Mouse (Mus musculus) common myeloid progenitor, adult 5-6 weeks (primary cell): Measurements from ENCODE around the gene Unk. TPM values are rescaled to one million over a fixed set of nuclear protein-coding genes. Genes with fewer than 3 reads are reported as not detected.
A peak's percentile ranks its signal among the peaks of the same experiment; 100 is the strongest.

ENCODE experiments used
- ATAC-seq: replicated peaks from 2 replicates; pipeline ENCODE4 v1.8.0; 2016; ENCODE audit warnings: low read depth, mild to moderate bottlenecking, moderate TSS enrichment, inconsistent platforms; ENCODE audit not compliant: poor library complexity, severe bottlenecking
- total RNA-seq: library from RNA; stranded (forward); fragments of 200-1000, 187-1606 nt; gene quantifications from 2 replicates; pipeline ENCODE4 v1.2.3, GENCODE M21; 2017

The Unk gene
- total RNA-seq, 1 experiment from 2014 or later = 28.5 TPM

GRCm38 (mm10) chr11:116102472-116102871 is 72.3 kb downstream of the Unk start:
- ATAC-seq = no peak

DNA sequence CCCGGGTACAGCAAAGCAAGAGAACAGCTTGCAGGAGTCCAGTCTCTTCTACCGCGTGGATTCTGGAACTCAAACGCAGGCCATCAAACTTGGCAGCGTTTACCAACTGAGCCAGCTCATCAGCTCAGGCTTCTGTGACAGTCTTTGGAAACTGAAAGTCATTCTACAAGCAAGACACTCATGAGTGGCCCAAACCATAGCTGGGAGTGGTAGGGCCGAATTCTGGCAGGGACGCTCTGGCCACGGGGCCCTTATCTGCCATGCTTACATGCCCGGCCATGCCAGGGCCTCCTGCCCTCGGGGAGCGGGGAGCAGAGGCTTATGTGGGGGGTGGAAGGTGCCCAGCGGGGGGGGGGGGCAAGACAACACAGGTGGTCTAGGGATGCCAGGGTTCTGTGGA is 73.5 kb downstream of the Unk start:
- ATAC-seq = no peak

- ATAC-seq = peak; percentile 24; the same call in 1 of the 2 replicates
Measured at GRCm38 (mm10) chr11:116104006-116104646, 74.0 kb downstream of the Unk start.

DNA sequence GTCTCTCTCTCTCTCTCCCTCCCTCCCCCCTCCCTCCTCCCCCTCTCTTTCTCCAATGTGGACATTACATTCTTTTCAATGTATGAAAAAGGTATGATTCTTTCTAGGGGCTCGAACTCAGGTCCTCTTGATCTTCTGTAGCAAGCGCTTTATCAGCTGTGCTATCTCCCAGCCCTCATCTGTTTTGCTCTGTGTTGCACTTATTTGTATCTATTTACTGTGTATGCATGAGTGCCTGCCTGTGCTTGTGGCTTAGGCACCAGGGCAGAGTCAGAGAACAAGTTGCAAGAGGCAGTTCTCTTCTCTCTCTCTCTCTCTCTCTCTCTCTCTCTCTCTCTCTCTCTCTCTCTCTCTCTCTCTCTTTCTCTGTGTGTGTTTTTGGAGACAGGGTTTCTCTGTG is 74.9 kb downstream of the Unk start:
- no peak for ATAC-seq

DNA sequence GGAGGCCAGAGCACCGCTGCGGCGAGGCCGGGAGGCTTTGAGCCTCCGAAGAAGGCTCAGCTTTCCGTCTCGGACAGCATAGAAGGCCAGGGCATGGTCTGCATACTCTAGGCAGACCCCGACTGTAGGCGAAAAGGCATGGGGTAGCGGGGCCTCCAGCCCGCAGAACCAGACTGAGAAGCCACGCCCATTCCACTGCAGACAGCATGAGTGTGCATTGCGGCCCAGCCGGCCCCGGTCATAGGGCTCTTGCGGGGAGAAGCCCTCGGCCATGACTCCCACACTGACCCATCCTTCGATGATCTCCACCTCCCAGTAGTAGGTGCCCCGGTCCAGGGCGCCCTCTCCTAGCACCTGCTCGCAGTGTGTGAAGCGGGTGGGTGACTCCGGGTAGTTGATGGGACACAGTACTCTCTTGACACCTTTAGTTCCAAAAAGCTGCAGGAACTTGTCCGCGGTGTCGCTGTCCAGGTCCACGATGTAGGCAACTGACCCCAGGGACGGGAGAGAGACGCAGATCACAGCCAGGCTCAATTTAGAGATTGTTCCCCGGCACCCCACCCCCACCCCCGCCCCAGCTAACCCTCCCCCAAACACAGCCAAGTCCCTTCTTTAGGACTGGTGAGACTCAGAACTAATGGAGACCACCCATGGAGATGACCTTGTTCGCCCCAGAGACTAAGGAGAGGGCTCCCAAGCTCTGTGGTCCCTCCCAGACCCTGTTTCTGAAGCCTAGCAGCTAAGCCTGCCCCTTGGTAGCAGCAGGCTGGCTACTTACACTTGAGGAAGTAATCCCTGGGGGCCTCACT is 76.2 kb downstream of the Unk start:
- no peak for ATAC-seq

DNA sequence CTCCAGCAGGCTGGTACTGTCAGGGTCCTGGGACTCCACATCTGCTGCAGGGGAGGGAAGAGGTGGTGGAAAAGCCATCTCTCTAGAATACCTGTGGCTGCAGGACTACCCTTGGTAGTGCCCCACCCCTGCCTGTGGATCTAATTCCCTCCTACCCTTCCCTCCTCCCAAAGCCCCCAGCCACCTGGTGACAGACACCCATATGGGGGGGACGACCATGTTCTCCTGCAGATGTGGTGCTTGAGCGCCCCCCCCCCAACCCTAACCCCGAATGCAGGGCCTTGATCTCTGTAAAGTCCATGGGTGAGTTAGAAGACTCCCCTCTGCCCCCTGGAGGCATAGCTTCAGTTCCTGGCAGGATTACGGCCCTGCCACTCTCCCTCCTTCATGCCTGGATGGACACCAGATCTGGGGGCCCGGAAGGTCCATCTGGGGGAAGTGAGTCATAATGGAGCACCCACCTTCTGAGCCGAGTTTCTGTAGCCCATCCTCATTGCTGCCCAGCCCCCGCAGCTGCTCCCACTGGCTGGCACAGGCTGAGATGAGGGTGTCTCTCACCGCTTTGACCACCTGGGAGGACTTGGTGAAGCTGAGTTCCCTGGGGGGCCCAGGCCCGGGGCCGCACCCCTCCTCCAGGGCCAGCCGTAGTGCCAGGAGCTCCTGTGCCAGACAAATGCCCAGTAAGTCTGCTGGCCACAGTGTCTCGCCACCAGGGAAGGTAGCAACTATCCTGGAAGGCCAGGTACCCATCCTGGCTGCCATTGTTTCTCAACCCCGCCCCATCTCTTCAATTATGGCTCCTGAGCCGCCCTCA is 77.0 kb downstream of the Unk start:
- no peak for ATAC-seq

- ATAC-seq = no peak
Measured at GRCm38 (mm10) chr11:116107777-116108285, 77.7 kb downstream of the Unk start.

DNA sequence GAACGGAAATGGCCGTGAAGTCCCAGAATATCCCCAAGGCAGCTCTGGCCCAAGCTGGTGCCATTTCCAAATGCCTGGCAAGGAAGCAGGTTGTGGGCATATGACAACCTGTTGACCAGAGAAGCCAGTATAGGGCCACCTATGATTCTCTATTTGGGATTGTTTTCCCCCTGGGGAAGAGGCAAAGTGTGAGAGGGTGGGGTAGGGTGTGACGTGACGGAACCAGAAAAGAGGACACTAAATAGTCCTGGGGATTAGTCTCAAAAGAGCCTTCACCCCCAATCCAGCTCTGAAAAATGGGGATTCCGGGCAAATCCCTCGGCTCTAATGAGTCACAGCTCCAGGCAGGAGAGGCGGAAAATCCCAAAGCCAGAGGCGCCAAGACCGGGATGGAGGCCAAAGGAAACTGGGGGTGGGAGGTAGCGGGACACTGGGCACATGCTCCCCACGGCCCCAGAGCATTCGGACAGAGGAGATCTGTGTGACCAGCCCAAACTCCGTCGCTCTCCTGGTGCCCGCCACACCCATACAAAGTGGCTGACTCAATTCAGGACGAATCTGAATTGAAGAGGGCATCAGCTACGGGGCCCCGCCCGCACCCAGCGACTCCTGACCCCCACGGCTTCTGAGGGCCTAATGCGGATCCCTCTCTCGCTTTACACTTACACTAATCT is 78.5 kb downstream of the Unk start:
- ATAC-seq = no peak

DNA sequence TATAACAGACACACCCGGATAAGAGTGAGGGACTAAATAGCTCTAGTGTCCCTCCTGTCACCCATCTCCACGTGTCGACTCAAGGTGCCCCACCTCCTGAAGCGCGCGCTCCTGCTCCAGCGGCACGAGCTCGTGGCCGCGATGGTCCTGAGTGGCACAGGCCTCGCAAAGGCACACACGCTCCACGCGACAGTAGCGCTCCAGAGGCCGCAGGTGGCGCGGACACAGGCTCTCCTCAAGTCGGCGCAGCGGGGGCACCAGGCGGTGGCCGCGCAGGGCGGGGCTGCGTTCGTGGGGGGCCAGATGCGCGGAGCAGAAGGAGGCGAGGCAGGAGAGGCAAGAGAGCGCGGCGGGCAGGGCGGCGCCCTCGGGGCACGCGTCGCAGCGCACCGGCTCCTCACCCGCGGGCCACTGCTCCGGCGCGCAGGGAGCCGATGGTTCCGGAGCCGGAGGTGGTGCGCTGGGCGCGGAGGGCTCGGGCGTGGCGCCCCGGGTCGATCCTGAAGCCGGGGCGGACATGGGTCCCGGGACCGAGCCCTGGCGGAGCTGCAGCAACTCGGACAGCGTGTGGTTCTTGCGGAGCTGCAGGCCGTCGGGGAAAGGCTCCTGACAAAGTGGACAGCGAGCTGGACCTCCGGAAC is 79.4 kb downstream of the Unk start:
- ATAC-seq = peak; percentile 37; the same call in 1 of the 2 replicates

- ATAC-seq = no peak
Measured at GRCm38 (mm10) chr11:116110131-116110530, 80.0 kb downstream of the Unk start.

GRCm38 (mm10) chr11:116110540-116110939 is 80.4 kb downstream of the Unk start:
- ATAC-seq = peak; percentile 40

Other genes with a start within 250 kb of the Unk start
- gene Caskin2, start 216.7 kb upstream of the Unk start, total RNA-seq = 2.8 and 5.8 TPM in 2 replicates
- 12.2 and 22.2 TPM in 2 replicates for gene Tsen54, start 215.6 kb upstream of the Unk start, total RNA-seq
- gene Llgl2, start 206.3 kb upstream of the Unk start, total RNA-seq = 3.8 and 6.2 TPM in 2 replicates
- gene Myo15b, start 171.9 kb upstream of the Unk start, total RNA-seq = 3.3 and 3.7 TPM in 2 replicates
- gene Smim5, start 130.4 kb upstream of the Unk start, total RNA-seq = 31.2 and 35.4 TPM in 2 replicates
- 0.34 and 2.0 TPM in 2 replicates for gene Smim6, start 118.3 kb upstream of the Unk start, total RNA-seq
- 164 and 170 TPM in 2 replicates for gene Sap30bp, start 97.0 kb upstream of the Unk start, total RNA-seq
- gene Recql5, start 96.8 kb upstream of the Unk start, total RNA-seq = 23.6 and 25.3 TPM in 2 replicates
- 0.29 and 5.1 TPM in 2 replicates for gene Itgb4, start 55.6 kb upstream of the Unk start, total RNA-seq
- gene Galk1, start 17.6 kb upstream of the Unk start, total RNA-seq = 34.6 and 43.6 TPM in 2 replicates
- 867 and 869 TPM in 2 replicates for gene H3f3b, start 2.4 kb upstream of the Unk start, total RNA-seq
- 29.7 and 29.9 TPM in 2 replicates for gene Unc13d, start 47.6 kb downstream of the Unk start, total RNA-seq
- gene Wbp2, start 56.7 kb downstream of the Unk start, total RNA-seq = 26.2 and 32.7 TPM in 2 replicates
- 5.8 and 11.3 TPM in 2 replicates for gene Trim47, start 96.9 kb downstream of the Unk start, total RNA-seq
- 9.9 and 12.5 TPM in 2 replicates for gene Trim65, start 100.8 kb downstream of the Unk start, total RNA-seq
- gene Mrpl38, start 108.5 kb downstream of the Unk start, total RNA-seq = 38.7 and 40.5 TPM in 2 replicates
- gene Fbf1, start 137.8 kb downstream of the Unk start, total RNA-seq = 20.2 and 21.7 TPM in 2 replicates
- gene Ten1, start 168.5 kb downstream of the Unk start, total RNA-seq = 21.5 and 34.3 TPM in 2 replicates
- gene Acox1, start 168.7 kb downstream of the Unk start, total RNA-seq = 24.2 and 25.9 TPM in 2 replicates
- 2.2 and 2.6 TPM in 2 replicates for gene Evpl, start 207.8 kb downstream of the Unk start, total RNA-seq
- gene Srp68, start 243.9 kb downstream of the Unk start, total RNA-seq = 56.9 and 62.6 TPM in 2 replicates